Mouse (Mus musculus) forebrain, embryonic 15.5 days (tissue): ENCODE results near the gene Pianp. TPM values are rescaled to one million over a fixed set of nuclear protein-coding genes. Genes with fewer than 3 reads are reported as not detected.
"Not testable (repeated sequence)": the region's sequence is repeated elsewhere in the genome, so short reads cannot be mapped to it uniquely, and the experiment has no call there.

Experiments used
- ATAC-seq: fragments of 200-750 bp; cut with Nextera tagmentation; replicated peaks from 2 replicates; pipeline ENCODE4 v1.8.0; 2017; ENCODE audit warnings: mild to moderate bottlenecking, moderate TSS enrichment, moderate library complexity
- H3K27ac ChIP-seq: fragments of 300-500 bp; sonication (generic); replicated peaks from 2 replicates; pipeline ENCODE4 v1.5.1; 2015; ENCODE audit warnings: mild to moderate bottlenecking, inconsistent platforms
- H3K27me3 ChIP-seq: fragments of 300-500 bp; sonication (generic); 2 replicates; pipeline ENCODE4 v1.6.1; 2015; ENCODE audit warnings: inconsistent platforms
- H3K36me3 ChIP-seq: fragments of 300-500 bp; sonication (generic); 2 replicates; pipeline ENCODE4 v1.6.1; 2015; ENCODE audit warnings: mild to moderate bottlenecking, inconsistent platforms
- H3K4me1 ChIP-seq: fragments of 300-500 bp; sonication (generic); 2 replicates; pipeline ENCODE4 v1.6.1; 2015; ENCODE audit warnings: inconsistent platforms
- H3K4me2 ChIP-seq: fragments of 300-500 bp; sonication (generic); replicated peaks from 2 replicates; pipeline ENCODE4 v1.6.1; 2015; ENCODE audit warnings: mild to moderate bottlenecking, inconsistent platforms
- H3K4me3 ChIP-seq: fragments of 300-500 bp; sonication (generic); 2 replicates; pipeline ENCODE4 v1.5.1; 2015; ENCODE audit warnings: mild to moderate bottlenecking, inconsistent platforms
- H3K9ac ChIP-seq: fragments of 300-500 bp; sonication (generic); replicated peaks from 2 replicates; pipeline ENCODE4 v1.6.1; 2015; ENCODE audit warnings: mild to moderate bottlenecking, inconsistent platforms
- H3K9me3 ChIP-seq: fragments of 300-500 bp; sonication (generic); 2 replicates; pipeline ENCODE4 v1.6.1; 2016; ENCODE audit warnings: inconsistent platforms
- WGBS: fragments of 180-500 bp; shearing (Covaris S2); methylation state at CpG from one replicate; pipeline ENCODE4 v1.1.7; 2015; ENCODE audit warnings: mixed read lengths; 5-methylcytosine and 5-hydroxymethylcytosine counted together
- polyA plus RNA-seq: library from polyadenylated mRNA; unstranded; fragments of >200 nt; fragmentation: Nextera tagmentation; extraction: Ambion mirVana; gene quantifications from 2 replicates; pipeline ENCODE4 v1.2.1, GENCODE M21; 2015

The Pianp gene
- polyA plus RNA-seq, 1 experiment from 2014 or later = 30.4 TPM

DNA sequence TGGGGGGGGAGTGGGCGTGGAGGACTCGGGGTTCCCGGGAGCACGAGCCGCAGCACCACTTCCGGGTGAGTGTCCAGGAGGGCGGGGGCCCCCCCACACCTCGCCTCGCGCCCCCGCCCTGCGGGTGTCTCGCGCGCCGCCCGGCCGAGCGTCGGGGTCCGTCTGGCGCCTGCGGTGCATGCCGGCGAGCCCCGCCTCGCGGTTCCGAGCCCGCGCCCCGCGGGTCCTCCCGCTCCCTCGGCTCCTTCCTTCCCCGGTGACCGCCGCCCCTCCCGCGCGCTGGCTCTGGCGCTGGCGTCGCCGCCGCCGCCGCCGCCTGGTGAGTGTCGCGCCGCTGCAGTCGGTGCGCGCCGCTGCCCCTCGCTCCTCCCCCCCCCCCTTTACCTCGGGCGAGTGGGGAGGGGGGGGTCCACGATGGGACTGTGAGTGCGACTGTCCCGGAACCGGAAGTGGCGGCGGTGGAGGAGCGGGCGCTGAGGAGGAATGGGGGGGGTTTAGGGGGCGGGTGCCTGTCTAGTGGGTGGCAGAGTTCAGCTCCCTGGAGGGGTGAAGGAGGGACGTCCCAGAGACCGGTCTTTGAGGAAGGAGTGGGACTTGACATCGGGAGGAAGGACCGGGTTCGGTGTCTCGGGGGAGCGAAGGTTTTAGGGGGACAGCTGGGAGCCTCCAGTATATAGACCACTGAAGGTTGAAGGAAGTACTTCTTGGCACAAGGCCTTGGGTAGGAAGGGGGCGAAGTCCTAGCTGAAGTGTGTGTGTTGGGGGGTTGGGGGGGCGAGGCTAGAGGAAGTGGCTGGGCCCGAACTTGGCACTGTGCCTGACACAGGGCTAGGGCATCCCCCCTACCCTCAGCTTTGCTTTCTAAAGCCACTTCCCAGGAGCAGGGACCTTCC is 12.9 kb downstream of the Pianp start:
- Histone ChIP-seq H3K4me3 (peak overlapping the region; percentile 91), H3K36me3 (peaks cover 17% of the 10 kb centered on the region), H3K9me3 (no peaks in the 10 kb centered on the region), H3K4me2 (peak overlapping the region; percentile 83), H3K9ac (peak overlapping the region; percentile 86), H3K27me3 (no peaks in the 10 kb centered on the region), H3K4me1 (peaks cover 45% of the 10 kb centered on the region), H3K27ac (peak overlapping the region; percentile 99)
- WGBS = 2% methylated on average over 55 of the region's 78 CpGs
- peak; percentile 81 for ATAC-seq

DNA sequence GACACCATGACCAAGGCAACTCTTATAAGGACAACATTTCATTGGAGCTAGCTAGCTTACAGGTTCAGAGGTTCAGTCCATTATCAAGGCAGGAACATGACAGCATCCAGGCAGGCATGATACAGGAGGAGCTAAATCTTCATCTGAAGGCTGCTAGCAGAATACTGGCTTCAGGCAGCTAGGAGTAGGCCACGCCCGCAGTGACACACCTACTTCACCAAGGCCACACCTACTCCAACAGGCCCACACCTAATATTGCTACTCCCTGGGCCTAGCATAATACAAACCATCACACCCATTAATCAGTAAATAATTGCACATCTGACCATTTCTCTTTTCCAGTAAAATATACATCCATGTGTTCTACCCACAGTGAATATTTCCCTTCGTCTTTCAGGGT is 21.2 kb downstream of the Pianp start:
- Histone ChIP-seq H3K9me3 (no peaks in the 10 kb centered on the region), H3K36me3 (peaks cover 51% of the 10 kb centered on the region), H3K27ac (no peak overlapping the region), H3K9ac (no peak overlapping the region), H3K27me3 (no peaks in the 10 kb centered on the region), H3K4me1 (peaks cover 3% of the 10 kb centered on the region), H3K4me3 (no peak overlapping the region), H3K4me2 (no peak overlapping the region)
- ATAC-seq = no peak
- 95% methylated on average over 3 of the region's 3 CpGs for WGBS

DNA sequence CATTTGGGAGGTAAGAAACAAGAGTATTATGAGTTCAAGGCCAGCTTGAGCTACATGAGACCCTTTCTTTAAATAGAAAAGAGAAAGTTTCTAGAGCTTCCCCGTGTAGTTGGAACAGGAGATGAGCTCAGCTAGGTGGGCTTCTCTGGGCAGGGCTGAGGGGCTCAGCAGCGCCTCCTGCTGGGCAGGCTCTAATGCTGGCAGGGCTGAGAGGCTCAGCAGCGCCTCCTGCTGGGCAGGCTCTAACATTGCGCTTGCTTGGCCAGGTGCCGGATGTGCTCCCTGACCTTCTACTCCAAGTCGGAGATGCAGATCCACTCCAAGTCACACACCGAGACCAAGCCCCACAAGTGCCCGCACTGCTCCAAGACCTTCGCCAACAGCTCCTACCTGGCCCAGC is 34.0 kb downstream of the Pianp start:
- H3K27me3 ChIP-seq, H3K27ac ChIP-seq, H3K4me2 ChIP-seq, H3K4me3 ChIP-seq, ATAC-seq, H3K4me1 ChIP-seq, H3K9me3 ChIP-seq, H3K9ac ChIP-seq: not testable (repeated sequence)
- H3K36me3 ChIP-seq = peaks cover 61% of the 10 kb centered on the region
- 33% methylated on average over 7 of the region's 9 CpGs for WGBS

DNA sequence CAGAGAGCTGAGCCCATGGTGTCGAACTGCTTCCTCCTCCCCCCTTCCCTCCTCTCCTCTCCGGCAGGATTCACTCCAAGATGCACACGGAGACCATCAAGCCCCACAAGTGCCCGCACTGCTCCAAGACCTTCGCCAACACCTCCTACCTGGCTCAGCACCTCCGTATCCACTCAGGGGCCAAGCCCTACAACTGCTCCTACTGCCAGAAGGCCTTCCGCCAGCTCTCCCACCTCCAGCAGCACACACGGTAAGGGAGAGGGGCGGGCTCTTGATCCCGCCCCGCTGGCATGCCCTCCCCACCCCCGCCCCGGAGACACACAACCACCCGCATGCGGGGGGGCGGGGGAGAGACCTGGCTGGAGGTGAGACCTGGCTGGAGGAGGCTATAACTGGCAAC is 35.1 kb downstream of the Pianp start:
- 90% methylated on average over 16 of the region's 16 CpGs for WGBS
- peaks cover 60% of the 10 kb centered on the region for H3K36me3 ChIP-seq
- H3K27ac ChIP-seq = no peak overlapping the region
- no peak overlapping the region for H3K4me2 ChIP-seq
- no peaks in the 10 kb centered on the region for H3K27me3 ChIP-seq
- H3K9ac ChIP-seq = no peak overlapping the region
- no peak for ATAC-seq
- H3K4me1 ChIP-seq = no peaks in the 10 kb centered on the region
- no peak overlapping the region for H3K4me3 ChIP-seq
- H3K9me3 ChIP-seq = no peaks in the 10 kb centered on the region

DNA sequence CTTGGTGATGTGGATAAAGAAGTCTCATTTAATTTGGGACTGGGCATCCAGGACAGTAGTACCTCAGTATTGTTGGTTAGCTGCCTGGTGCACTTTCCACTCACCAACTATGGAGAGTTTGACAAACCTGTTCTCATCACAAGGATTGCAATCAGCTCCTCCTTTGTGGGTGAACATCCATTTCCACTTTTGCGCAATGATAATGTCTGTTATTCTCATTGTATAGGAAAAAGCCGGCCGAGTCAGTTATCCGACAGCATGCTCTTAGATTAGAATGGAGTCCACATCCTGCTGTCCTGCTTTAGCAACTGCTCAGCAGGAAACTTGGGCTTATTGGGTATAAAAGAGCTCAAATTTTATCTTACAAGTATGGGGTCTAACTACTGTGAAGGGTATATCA is 42.2 kb downstream of the Pianp start:
- peak overlapping the region; percentile 63; the same call in 1 of the 2 replicates for H3K4me3 ChIP-seq
- H3K4me2 ChIP-seq = peak overlapping the region; percentile 55
- H3K9ac ChIP-seq = no peak overlapping the region
- WGBS = 94% methylated on average over 4 of the region's 4 CpGs
- peaks cover 34% of the 10 kb centered on the region for H3K36me3 ChIP-seq
- peaks cover 24% of the 10 kb centered on the region for H3K4me1 ChIP-seq
- peak overlapping the region; percentile 66; the same call in 1 of the 2 replicates for H3K27ac ChIP-seq
- H3K9me3 ChIP-seq = no peaks in the 10 kb centered on the region
- no peak for ATAC-seq
- no peaks in the 10 kb centered on the region for H3K27me3 ChIP-seq

DNA sequence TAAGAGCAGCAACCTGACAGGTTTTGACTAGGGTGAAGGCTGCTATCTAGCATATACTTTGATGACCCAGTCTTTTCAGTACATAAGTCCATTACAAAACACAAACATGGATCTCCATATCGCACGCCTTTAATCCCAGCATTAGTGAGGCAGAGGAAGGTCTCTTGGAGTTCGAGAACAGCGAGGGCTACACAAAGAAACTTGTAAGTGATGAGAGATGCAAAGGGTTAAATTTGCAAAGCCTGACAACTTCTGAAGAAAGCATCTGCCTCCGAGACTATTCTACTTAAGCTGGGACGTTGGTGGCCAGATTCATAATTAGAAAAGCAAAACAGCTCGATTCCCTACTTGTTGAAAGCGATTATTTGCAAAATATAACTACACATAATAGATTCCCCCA is 42.6 kb downstream of the Pianp start:
- no peak overlapping the region for H3K9ac ChIP-seq
- peaks cover 24% of the 10 kb centered on the region for H3K4me1 ChIP-seq
- H3K4me2 ChIP-seq = peak overlapping the region; percentile 55
- peak overlapping the region; percentile 63 for H3K4me3 ChIP-seq
- no peaks in the 10 kb centered on the region for H3K9me3 ChIP-seq
- peaks cover 34% of the 10 kb centered on the region for H3K36me3 ChIP-seq
- WGBS = 7% methylated on average over 8 of the region's 8 CpGs
- ATAC-seq = peak; percentile 20
- H3K27ac ChIP-seq = peak overlapping the region; percentile 66
- H3K27me3 ChIP-seq = no peaks in the 10 kb centered on the region

DNA sequence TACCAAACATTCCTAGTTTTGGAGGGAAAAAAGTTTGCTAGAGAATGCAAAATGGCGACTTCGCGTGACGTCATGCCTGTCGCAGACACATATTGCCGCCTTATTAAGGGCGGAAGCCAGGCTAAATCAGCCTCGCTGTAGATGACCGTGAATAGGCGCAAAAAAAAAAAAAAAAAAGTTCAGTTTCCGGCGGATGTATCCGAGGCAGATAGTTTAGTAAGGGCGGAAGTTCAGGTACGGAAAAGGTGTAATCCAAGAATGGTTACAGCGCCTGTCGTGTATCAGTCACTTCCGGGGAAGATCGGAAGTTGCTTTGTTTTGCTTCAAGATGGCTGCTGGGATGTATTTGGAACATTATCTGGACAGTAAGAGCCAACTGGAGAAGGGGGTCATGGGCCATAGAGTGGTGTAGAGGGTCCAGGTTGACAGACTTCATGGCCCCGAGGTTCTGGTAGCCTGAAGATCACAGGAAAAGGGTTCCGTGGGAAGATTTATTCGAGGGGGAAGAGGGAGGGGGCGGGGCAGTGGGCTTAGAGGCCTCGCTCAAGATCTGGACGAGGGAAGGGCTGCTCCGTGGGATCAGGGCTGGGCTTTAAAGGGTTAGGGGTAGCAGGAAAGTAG is 43.1 kb downstream of the Pianp start, which contains the start of gene Ing4:
Ing4 (plus strand) TSS at position 228 of the 621 bp plus-strand sequence.
- peak within 1 kb of the TSS; percentile 74 for H3K27ac ChIP-seq
- H3K27me3 ChIP-seq = no peaks in the 10 kb centered on the region
- peak within 1 kb of the TSS; percentile 63 for H3K4me3 ChIP-seq
- peak within 1 kb of the TSS; percentile 64 for H3K9ac ChIP-seq
- peaks cover 36% of the 10 kb centered on the region for H3K36me3 ChIP-seq
- peaks cover 24% of the 10 kb centered on the region for H3K4me1 ChIP-seq
- 0% methylated on average over 26 of the region's 26 CpGs for WGBS
- peak within 1 kb of the TSS; percentile 68 for H3K4me2 ChIP-seq
- no peaks in the 10 kb centered on the region for H3K9me3 ChIP-seq
- peak; percentile 97 for ATAC-seq

DNA sequence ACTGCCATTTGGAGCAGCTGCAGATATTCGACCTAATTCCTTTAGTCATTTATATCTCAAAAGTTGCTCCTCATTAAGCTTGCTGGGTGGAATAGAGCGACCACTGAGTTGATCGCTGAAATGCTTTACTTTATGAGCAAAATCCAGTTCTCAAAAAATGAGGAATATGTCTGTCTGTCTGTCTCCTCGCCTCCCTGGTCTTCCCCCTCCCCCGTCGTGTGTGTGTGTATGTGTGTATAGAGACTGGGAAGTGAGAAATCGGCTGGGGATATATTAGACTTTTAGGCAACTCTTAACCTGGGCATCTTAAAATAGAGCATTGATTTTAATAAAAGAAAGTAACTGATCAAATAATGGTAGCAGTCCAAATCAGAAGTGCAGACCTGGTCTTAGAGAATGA is 43.7 kb downstream of the Pianp start:
- WGBS = 20% methylated on average over 7 of the region's 7 CpGs
- Histone ChIP-seq H3K27me3 (no peaks in the 10 kb centered on the region), H3K36me3 (peaks cover 36% of the 10 kb centered on the region), H3K4me3 (peak overlapping the region; percentile 63), H3K4me2 (peak overlapping the region; percentile 68), H3K9me3 (no peaks in the 10 kb centered on the region), H3K27ac (peak overlapping the region; percentile 74), H3K4me1 (peaks cover 24% of the 10 kb centered on the region), H3K9ac (peak overlapping the region; percentile 64)
- ATAC-seq = no peak

DNA sequence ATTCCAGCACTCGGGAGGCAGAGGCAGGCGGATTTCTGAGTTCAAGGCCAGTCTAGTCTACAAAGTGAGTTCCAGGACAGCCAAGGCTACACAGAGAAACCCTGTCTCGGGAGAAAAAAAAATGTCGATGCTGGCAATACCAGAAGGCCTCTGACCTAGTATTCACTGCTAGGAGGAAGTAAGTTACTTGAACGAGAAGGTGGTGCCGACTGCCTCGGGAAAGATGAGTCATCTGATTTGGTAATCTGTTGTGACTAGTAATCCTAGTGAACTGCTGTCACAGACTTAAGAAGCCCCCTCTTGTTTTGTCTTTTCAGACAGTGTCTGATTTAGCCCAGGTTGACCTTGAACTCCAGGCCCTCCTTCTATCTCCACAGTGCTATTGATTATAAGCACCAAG is 44.6 kb downstream of the Pianp start:
- Histone ChIP-seq H3K9ac (no peak overlapping the region), H3K4me1 (peaks cover 24% of the 10 kb centered on the region), H3K36me3 (peaks cover 35% of the 10 kb centered on the region), H3K9me3 (no peaks in the 10 kb centered on the region), H3K27me3 (no peaks in the 10 kb centered on the region), H3K4me3 (peak overlapping the region; percentile 63), H3K27ac (no peak overlapping the region), H3K4me2 (no peak overlapping the region)
- 89% methylated on average over 7 of the region's 7 CpGs for WGBS
- ATAC-seq = no peak

DNA sequence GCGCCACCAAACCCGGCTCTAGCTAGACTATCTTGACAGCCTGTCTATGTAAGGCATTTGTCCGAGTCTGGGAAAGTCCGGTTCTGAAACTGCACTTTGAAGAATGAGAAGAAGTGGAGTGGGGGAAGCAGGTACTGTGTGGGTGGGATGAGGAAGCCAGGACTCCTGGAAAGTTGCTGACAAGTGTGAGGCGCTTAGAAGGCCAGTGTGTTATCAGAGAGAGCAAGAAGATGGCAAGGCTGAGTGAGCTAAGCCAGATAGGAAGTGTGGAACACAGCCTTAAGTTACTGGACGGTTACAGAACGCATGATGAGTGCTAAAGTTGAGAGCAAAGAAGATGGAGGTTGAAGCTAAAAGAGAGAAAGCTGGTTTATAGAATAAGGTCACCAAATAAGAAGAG is 45.6 kb downstream of the Pianp start:
- Histone ChIP-seq H3K27ac (no peak overlapping the region), H3K27me3 (no peaks in the 10 kb centered on the region), H3K36me3 (peaks cover 36% of the 10 kb centered on the region), H3K4me1 (peaks cover 27% of the 10 kb centered on the region), H3K9ac (no peak overlapping the region), H3K4me3 (no peak overlapping the region), H3K9me3 (no peaks in the 10 kb centered on the region), H3K4me2 (no peak overlapping the region)
- no peak for ATAC-seq
- 95% methylated on average over 7 of the region's 7 CpGs for WGBS

DNA sequence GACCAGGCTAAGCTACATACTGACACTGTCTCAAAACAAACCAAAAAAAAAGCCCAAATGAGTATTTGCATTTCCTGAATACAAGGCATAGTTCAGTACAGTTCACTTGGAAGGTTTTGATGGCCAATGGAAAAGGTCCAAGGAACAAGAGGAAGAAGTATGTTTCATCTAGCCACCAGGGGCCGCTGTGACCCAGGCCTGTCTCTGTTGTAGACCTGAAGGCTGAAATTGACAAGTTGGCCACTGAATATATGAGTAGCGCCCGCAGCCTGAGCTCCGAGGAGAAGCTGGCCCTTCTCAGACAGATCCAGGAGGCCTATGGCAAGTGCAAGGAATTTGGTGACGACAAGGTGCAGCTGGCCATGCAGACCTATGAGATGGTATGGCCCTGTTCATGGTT is 50.2 kb downstream of the Pianp start:
- Histone ChIP-seq H3K9ac (no peak overlapping the region), H3K27ac (0 out of 2 replicates have a peak overlapping the region, but pooled peaks have one; percentile 35), H3K4me2 (no peak overlapping the region), H3K9me3 (no peaks in the 10 kb centered on the region), H3K4me1 (peaks cover 5% of the 10 kb centered on the region; the same call in 1 of the 2 replicates), H3K4me3 (no peak overlapping the region), H3K36me3 (peaks cover 75% of the 10 kb centered on the region), H3K27me3 (no peaks in the 10 kb centered on the region)
- peak; percentile 60 for ATAC-seq
- 28% methylated on average over 5 of the region's 5 CpGs for WGBS

DNA sequence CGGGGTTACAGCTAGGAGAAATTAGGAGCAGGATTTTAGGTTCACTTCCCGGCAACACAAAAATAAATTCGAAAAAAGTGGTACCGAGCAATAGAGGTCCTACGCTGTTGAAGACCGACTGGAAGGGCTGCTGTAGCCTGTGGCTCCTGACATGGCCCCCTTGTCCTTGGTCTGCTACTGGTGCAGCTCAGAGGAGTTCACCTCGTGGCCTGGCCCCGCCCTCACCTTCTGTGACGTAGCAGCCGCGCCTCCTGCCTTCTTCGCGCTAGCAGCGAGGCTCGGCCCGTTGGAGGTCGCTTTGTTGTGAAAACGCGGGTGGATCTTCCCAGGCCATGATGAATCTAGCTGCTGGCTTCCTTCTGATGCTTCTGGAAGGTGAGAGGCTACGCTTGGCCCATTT is 53.2 kb downstream of the Pianp start, which contains the start of gene Acrbp:
Acrbp (plus strand) TSS at position 12 of the 400 bp plus-strand sequence.
- H3K27ac ChIP-seq = no peak within 1 kb of the TSS
- H3K4me2 ChIP-seq = no peak within 1 kb of the TSS
- 39% methylated on average over 20 of the region's 20 CpGs for WGBS
- H3K4me3 ChIP-seq = no peak within 1 kb of the TSS
- H3K27me3 ChIP-seq = no peaks in the 10 kb centered on the region
- peaks cover 90% of the 10 kb centered on the region for H3K36me3 ChIP-seq
- no peak for ATAC-seq
- no peaks in the 10 kb centered on the region for H3K9me3 ChIP-seq
- peaks cover 3% of the 10 kb centered on the region; the same call in 1 of the 2 replicates for H3K4me1 ChIP-seq
- H3K9ac ChIP-seq = no peak within 1 kb of the TSS
